Mouse (Mus musculus) liver, adult 2 months (tissue): Measurements from ENCODE around the gene Osbpl10. TPM values are rescaled to one million over a fixed set of nuclear protein-coding genes. Genes with fewer than 3 reads are reported as not detected.
A peak's percentile ranks its signal among the peaks of the same experiment; 100 is the strongest.

Experiments
- DNase-seq: peaks from one replicate; pipeline ENCODE4 v3.0.0-alpha.2; 2011; ENCODE audit warnings: low read depth, low spot score; ENCODE audit errors: extremely low read depth
- H3K27ac ChIP-seq: fragments of 200-500 bp; replicated peaks from 2 replicates; pipeline ENCODE4 v1.5.1; 2012; ENCODE audit warnings: low read depth, mild to moderate bottlenecking, control low read depth, inconsistent platforms, low read length; ENCODE audit not compliant: insufficient read depth
- H3K27me3 ChIP-seq: fragments of 200-500 bp; 2 replicates; pipeline ENCODE4 v1.6.1; 2012; ENCODE audit warnings: mild to moderate bottlenecking, moderate library complexity, low read length, inconsistent platforms; ENCODE audit not compliant: control insufficient read depth, insufficient read depth
- H3K36me3 ChIP-seq: fragments of 200-500 bp; 2 replicates; pipeline ENCODE4 v1.6.1; 2012; ENCODE audit warnings: low read length, inconsistent platforms; ENCODE audit not compliant: control insufficient read depth, insufficient read depth
- H3K4me1 ChIP-seq: fragments of 200-500 bp; 2 replicates; pipeline ENCODE4 v1.6.1; 2011; ENCODE audit warnings: low read length; ENCODE audit not compliant: control insufficient read depth, insufficient read depth
- H3K4me3 ChIP-seq: fragments of 200-500 bp; 2 replicates; pipeline ENCODE4 v1.5.1; 2011; ENCODE audit warnings: low read depth, mild to moderate bottlenecking, control low read depth, low read length, moderate library complexity; ENCODE audit not compliant: insufficient read depth
- H3K79me2 ChIP-seq: fragments of 200-500 bp; 2 replicates; pipeline ENCODE4 v1.6.1; 2012; ENCODE audit warnings: inconsistent platforms, mild to moderate bottlenecking, low read length, moderate library complexity; ENCODE audit not compliant: control insufficient read depth, insufficient read depth
- H3K9ac ChIP-seq: fragments of 200-500 bp; 2 replicates; pipeline ENCODE4 v1.6.1; 2012; ENCODE audit warnings: low read depth, mild to moderate bottlenecking, control low read depth, inconsistent platforms, low read length
- CTCF ChIP-seq: fragments of 200-500 bp; IDR thresholded peaks from 2 replicates; pipeline ENCODE4 v1.5.1; 2011; ENCODE audit warnings: low read depth, low read length, control low read depth
- POLR2A ChIP-seq: fragments of 200-500 bp; IDR thresholded peaks from 2 replicates; pipeline ENCODE4 v1.6.1; 2011; ENCODE audit warnings: low read length, control low read depth; ENCODE audit not compliant: insufficient read depth; ENCODE audit errors: extremely low read depth
- WGBS: fragments of 180-500 bp; shearing (Covaris S2); methylation state at CpG from one replicate; pipeline ENCODE4 v1.1.7; 2018; 5-methylcytosine and 5-hydroxymethylcytosine counted together
- polyA plus RNA-seq: library from polyadenylated mRNA; depleted of rRNA; stranded (reverse); fragments of >200 nt; gene quantifications from 2 replicates; pipeline ENCODE4 v1.2.3, GENCODE M21; 2012
- total RNA-seq: library from RNA; depleted of rRNA; stranded (reverse); fragments of >200 nt; gene quantifications from 2 replicates; pipeline ENCODE4 v1.2.3, GENCODE M21; 2014

Osbpl10 gene
- total and polyA plus RNA-seq, 2 experiments = 0.28 to 0.82 TPM

- H3K27me3 ChIP-seq = peaks cover 21% of the 10 kb centered on the region
- H3K79me2 ChIP-seq = no peaks in the 10 kb centered on the region
- 13% methylated on average over 31 of the region's 31 CpGs for WGBS
- H3K9ac ChIP-seq = 0 out of 2 replicates have a peak overlapping the region, but pooled peaks have one; percentile 28
- no peaks in the 10 kb centered on the region for H3K4me1 ChIP-seq
- no peaks in the 10 kb centered on the region for H3K36me3 ChIP-seq
- H3K27ac ChIP-seq = no peak overlapping the region
- no peak for TF ChIP-seq POLR2A
- no peak for TF ChIP-seq CTCF
- peak overlapping the region; percentile 56; the same call in 1 of the 2 replicates for H3K4me3 ChIP-seq
- no peak for DNase-seq
Observed at GRCm38 (mm10) chr9:114977461-114978280, 698 bp upstream of the Osbpl10 start.

GRCm38 (mm10) chr9:114979969-114980368 is 1.6 kb downstream of the Osbpl10 start:
- peaks cover 21% of the 10 kb centered on the region for H3K27me3 ChIP-seq
- no peaks in the 10 kb centered on the region for H3K79me2 ChIP-seq

GRCm38 (mm10) chr9:114982689-114983360 is 4.5 kb downstream of the Osbpl10 start, which contains the start of gene Rps27rt:
TSS of gene Rps27rt (minus strand) at chr9:114982739.
- H3K27ac ChIP-seq = no peak within 1 kb of the TSS
- 94% methylated on average over 16 of the region's 16 CpGs for WGBS
- no peak within 1 kb of the TSS for H3K4me3 ChIP-seq
- H3K27me3 ChIP-seq = peaks cover 21% of the 10 kb centered on the region
- H3K36me3 ChIP-seq = no peaks in the 10 kb centered on the region
- no peak within 1 kb of the TSS for H3K9ac ChIP-seq
- DNase-seq = no peak
- H3K4me1 ChIP-seq = no peaks in the 10 kb centered on the region
- H3K79me2 ChIP-seq = no peaks in the 10 kb centered on the region
- no peak for TF ChIP-seq POLR2A
- no peak for TF ChIP-seq CTCF

More at GRCm38 (mm10) chr9:114979969-114980368, 1.6 kb downstream of the Osbpl10 start:
- Histone ChIP-seq H3K4me1 (no peaks in the 10 kb centered on the region), H3K27ac (no peak overlapping the region), H3K4me3 (no peak overlapping the region), H3K36me3 (no peaks in the 10 kb centered on the region), H3K9ac (no peak overlapping the region)
- TF ChIP-seq POLR2A (no peak), CTCF (no peak)
- no peak for DNase-seq
- 72% methylated on average over 6 of the region's 6 CpGs for WGBS

DNA sequence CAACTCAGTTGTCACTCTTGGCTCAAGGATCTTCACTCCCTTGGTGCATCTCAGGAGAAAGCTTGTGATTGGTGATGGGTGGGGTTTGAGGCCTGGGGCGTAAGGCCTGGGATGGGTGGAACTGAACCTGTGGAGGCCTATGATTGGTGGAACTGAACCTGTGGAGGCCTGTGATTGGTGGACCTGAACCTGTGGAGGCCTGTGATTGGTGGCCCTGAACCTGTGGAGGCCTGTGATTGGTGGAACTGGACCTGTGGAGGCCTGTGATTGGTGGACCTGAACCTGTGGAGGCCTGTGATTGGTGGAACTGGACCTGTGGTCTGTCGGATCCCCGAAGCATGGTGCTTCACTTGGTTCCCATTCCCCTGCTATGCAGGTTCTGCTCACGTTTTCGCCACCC is 7.4 kb downstream of the Osbpl10 start:
- H3K27me3 ChIP-seq = no peaks in the 10 kb centered on the region
- no peak overlapping the region for H3K4me3 ChIP-seq
- WGBS = 91% methylated on average over 5 of the region's 5 CpGs
- H3K4me1 ChIP-seq = no peaks in the 10 kb centered on the region
- no peak for DNase-seq
- H3K9ac ChIP-seq = no peak overlapping the region
- no peaks in the 10 kb centered on the region for H3K36me3 ChIP-seq
- no peak overlapping the region for H3K27ac ChIP-seq
- H3K79me2 ChIP-seq = no peaks in the 10 kb centered on the region
- TF ChIP-seq POLR2A = no peak
- TF ChIP-seq CTCF = no peak

DNA sequence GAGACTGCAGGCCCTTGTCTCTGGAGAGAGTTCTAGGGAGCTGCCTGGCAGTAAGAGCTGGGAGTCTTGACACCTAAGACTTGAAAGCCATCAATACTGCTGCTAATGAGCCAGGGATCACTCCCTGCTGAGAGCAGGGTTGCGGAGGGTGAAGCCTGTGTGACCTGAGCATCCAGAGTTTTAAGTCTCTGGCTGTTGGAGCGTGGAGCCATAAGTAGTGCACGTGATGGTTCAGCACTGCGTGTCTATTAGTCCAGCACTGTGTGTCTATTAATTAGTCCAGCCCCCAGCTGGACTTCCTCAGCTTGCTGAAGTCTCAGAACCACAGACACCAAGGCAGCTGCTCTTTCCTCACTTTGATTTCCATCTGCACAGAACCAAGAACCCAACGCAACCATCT is 8.0 kb downstream of the Osbpl10 start:
- Histone ChIP-seq H3K27me3 (no peaks in the 10 kb centered on the region), H3K4me3 (no peak overlapping the region), H3K9ac (no peak overlapping the region), H3K4me1 (no peaks in the 10 kb centered on the region), H3K27ac (no peak overlapping the region), H3K36me3 (no peaks in the 10 kb centered on the region), H3K79me2 (no peaks in the 10 kb centered on the region)
- no peak for DNase-seq
- WGBS = 94% methylated on average over 5 of the region's 5 CpGs
- TF ChIP-seq POLR2A = no peak
- TF ChIP-seq CTCF = no peak
